Mouse (Mus musculus) 3134 (cell line): ENCODE measurements around the gene Lrguk.

Experiments used
- DNase-seq: peaks from one replicate; pipeline ENCODE4 v3.0.0-alpha.2; 2011; ENCODE audit warnings: low spot score; ENCODE audit not compliant: insufficient read length; ENCODE audit errors: extremely low read depth

The Lrguk gene

GRCm38 (mm10) chr6:34059741-34060140 lies 30.5 kb downstream of the Lrguk start:
- no peak for DNase-seq

- DNase-seq, result no peak
Measured at GRCm38 (mm10) chr6:34066790-34067189, 37.5 kb downstream of the Lrguk start.

GRCm38 (mm10) chr6:34067271-34067670 lies 38.0 kb downstream of the Lrguk start:
- DNase-seq, result no peak

- no peak for DNase-seq
Measured at GRCm38 (mm10) chr6:34071936-34072335, 42.7 kb downstream of the Lrguk start.

- DNase-seq, result no peak
Measured at GRCm38 (mm10) chr6:34073931-34074442, 44.7 kb downstream of the Lrguk start.

- no peak for DNase-seq
Measured at GRCm38 (mm10) chr6:34075520-34075919, 46.3 kb downstream of the Lrguk start.

- DNase-seq, result peak; percentile 20
Measured at GRCm38 (mm10) chr6:34083471-34083870, 54.2 kb downstream of the Lrguk start.

GRCm38 (mm10) chr6:34087701-34088100 lies 58.5 kb downstream of the Lrguk start:
- no peak for DNase-seq

GRCm38 (mm10) chr6:34088986-34089385 lies 59.7 kb downstream of the Lrguk start:
- DNase-seq, result no peak

GRCm38 (mm10) chr6:34091537-34091936 lies 62.3 kb downstream of the Lrguk start:
- DNase-seq, result no peak

GRCm38 (mm10) chr6:34096274-34096673 lies 67.0 kb downstream of the Lrguk start:
- no peak for DNase-seq

- DNase-seq, result no peak
Measured at GRCm38 (mm10) chr6:34096905-34097304, 67.7 kb downstream of the Lrguk start.

GRCm38 (mm10) chr6:34099725-34100124 lies 70.5 kb downstream of the Lrguk start:
- DNase-seq, result no peak

- no peak for DNase-seq
Measured at GRCm38 (mm10) chr6:34101531-34102396, 72.5 kb downstream of the Lrguk start.

GRCm38 (mm10) chr6:34103251-34103920 lies 74.1 kb downstream of the Lrguk start:
- DNase-seq, result no peak

- no peak for DNase-seq
Measured at GRCm38 (mm10) chr6:34110571-34110970, 81.3 kb downstream of the Lrguk start.

GRCm38 (mm10) chr6:34111406-34111805 lies 82.2 kb downstream of the Lrguk start:
- no peak for DNase-seq

GRCm38 (mm10) chr6:34116838-34117478 lies 87.7 kb downstream of the Lrguk start:
- no peak for DNase-seq

- no peak for DNase-seq
Measured at GRCm38 (mm10) chr6:34124401-34124800, 95.2 kb downstream of the Lrguk start.

- no peak for DNase-seq
Measured at GRCm38 (mm10) chr6:34129261-34129660, 100.0 kb downstream of the Lrguk start.

GRCm38 (mm10) chr6:34132391-34132790 lies 103.1 kb downstream of the Lrguk start:
- DNase-seq, result no peak
